Mouse (Mus musculus): Measurements from ENCODE around the gene Lrrc58.

Gene Lrrc58

DNA sequence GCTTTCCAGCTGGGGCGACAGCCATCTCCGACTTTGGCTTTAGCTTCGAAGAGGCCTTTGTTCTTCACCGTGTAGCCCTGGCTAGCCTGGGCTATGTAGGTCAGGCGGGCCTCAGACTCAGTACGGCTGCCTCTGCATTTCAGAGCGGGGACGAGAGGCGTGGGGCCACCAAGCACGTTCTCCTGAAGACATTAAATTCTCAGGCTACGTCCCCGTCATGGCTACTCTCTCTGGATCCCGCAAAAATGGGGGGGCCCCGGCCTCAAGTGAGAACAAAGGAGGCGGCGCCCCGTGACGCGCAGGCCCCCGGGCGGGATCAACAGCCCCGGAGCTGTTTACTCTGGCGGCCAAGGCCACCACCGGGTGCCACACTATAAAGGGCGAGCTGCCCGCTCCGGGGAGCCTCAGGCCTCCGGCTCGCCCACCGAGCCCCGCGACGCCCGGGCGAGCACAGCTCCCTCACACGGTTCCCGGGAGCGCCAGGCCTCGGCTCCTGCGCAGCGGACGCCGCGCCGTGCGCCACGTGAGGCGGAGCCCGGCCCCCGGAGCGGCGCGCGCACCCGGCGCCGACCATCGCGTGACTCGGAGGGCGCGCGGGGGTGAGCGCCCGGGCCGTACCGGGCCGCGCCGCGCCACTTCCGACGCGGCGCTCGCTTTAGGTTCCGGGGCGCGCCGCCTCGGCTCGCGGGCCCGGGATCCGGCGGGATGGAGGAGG, at the start of gene Lrrc58:
Gene Lrrc58 (plus strand): TSS at position 599 of the 715 bp plus-strand sequence.
- peak; percentile 75 to 77 for DNase-seq (ENCODE audit: low spot score in 2 of 2)

- no peak for DNase-seq (ENCODE audit: low spot score in 2 of 2)
These were observed 44.2 kb upstream of the Lrrc58 start for GRCm38 (mm10) chr16:37823949-37824348.

GRCm38 (mm10) chr16:37824778-37825505, 43.2 kb upstream of the Lrrc58 start:
- DNase-seq (ENCODE audit: low spot score in 2 of 2), result no peak

- DNase-seq (ENCODE audit: low spot score in 2 of 2), result no peak
These were observed 41.9 kb upstream of the Lrrc58 start for GRCm38 (mm10) chr16:37826286-37826685.

DNA sequence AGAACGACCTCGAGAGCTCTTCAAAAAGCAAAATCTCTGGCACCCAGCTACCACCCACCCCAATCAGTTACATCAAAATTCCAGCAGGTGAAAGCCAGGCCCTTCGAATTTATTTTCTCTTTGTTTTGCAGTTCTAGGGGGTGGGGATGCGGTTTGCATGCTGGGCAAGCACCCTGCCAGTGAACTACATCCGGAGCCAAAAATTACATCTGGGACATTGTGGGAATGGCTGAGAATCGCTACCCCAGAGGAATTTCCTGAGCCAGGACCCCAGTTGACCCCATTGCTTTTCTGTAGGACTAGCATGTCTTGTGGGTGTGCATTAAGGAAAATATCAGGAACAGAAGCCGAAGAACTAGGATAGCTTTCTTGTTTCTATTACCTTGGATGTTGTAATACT, 37.1 kb upstream of the Lrrc58 start:
- no peak for DNase-seq (ENCODE audit: low spot score in 2 of 2)

DNA sequence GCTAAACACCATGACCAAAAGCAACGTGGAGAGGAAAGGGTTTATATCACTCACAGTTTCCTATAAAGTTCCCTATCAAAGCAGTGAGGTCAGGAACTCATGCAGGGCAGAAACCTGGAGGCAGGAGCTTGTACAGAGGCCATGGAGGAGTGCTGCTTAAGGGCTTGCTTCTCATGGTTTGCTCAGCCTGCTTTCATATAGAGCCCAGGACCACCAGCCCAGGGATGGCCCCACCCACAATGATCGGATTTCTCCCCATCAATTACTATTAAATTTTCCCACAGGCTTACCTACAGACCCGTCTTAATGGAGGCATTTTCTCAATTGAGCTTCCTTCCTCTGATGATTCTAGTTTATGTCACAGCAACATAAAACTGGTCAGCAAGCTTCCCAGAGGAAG, 30.6 kb upstream of the Lrrc58 start:
- no peak for DNase-seq (ENCODE audit: low spot score in 2 of 2)

- no peak for DNase-seq (ENCODE audit: low spot score in 2 of 2)
These were observed 25.8 kb upstream of the Lrrc58 start for GRCm38 (mm10) chr16:37842439-37842838.

DNA sequence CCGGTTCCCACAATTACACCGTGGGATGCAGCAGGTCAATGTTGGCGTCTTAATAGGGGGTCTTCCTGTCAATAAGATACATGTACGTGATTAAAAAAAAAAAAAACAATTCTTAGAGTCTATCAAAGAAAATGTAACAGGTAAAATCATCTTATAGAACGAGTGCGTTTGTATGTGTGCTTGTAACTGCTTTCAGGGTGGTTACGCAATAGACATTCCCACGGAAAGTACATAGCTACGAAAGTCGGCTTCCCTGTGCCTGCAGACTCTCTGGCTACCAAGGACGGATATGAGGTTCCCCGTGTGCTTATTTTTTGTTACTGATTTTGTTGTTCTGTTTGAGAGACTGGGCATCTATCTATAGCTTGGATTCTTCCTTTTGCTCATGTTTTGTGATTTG, 24.4 kb upstream of the Lrrc58 start:
- DNase-seq (ENCODE audit: low spot score in 2 of 2), result no peak

- DNase-seq (ENCODE audit: low spot score in 2 of 2), result no peak
These were observed 22.8 kb upstream of the Lrrc58 start for GRCm38 (mm10) chr16:37845202-37845925.

DNA sequence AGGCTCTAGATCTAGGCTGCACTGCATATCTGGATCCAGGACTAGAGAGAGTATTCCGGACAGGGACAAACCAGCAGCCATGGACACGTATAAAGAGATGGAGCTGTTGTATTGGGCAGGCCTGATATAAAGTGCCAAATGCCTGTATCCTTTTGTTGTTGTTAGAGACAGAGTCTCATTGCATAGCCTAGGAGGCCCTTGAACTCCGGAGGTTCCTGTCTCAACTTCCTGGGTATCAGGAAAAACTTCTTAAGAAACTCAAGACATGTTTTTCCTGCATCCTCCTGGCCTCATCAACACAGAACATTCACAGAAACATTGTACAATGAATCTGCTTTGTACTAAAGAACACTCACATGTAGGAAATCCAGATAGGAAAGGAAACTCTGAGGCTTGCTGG, 21.1 kb upstream of the Lrrc58 start:
- DNase-seq (ENCODE audit: low spot score in 2 of 2), result no peak

DNA sequence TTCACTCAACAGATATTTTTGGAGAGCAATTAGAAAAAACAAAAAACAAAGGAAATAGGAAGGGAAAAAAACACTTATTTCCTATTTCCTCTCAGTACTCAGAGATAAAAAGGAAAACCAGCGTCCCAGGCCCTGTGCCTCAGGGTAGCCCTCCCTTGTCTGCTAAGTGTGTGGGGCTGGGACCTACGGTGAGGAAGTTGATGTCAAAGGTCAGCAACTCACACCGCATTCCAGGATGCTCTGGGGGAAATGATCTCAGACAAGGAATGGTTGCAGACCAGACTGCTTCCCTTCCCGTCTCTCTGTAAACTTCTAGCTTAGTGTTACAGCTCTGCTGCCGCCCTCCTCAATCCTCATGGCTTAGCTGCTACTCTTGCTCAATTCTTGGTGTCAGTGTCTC, 16.8 kb upstream of the Lrrc58 start:
- DNase-seq (ENCODE audit: low spot score in 2 of 2), result no peak

DNA sequence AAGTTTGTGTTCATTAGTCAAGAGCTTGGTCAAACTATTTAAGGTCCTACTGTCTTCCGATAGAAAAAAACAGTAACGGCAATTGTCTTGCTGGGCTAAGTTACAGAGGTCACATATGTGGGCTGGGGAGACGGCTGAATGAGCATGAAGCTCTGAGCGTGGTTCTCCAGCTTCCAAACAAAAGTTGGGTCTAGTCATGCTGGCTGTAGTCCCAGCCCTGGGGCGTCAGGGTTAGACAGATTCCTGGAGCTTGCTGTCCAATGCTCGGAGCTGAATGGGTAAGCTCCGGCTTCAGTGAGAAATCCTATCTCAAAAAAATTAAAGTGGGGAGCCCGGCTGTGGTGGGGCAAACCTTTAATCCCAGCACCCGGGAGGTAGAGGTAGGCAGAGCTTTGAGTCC, 14.9 kb upstream of the Lrrc58 start:
- no peak for DNase-seq (ENCODE audit: low spot score in 2 of 2)

GRCm38 (mm10) chr16:37854054-37854453, 14.1 kb upstream of the Lrrc58 start:
- DNase-seq (ENCODE audit: low spot score in 2 of 2), result no peak

DNA sequence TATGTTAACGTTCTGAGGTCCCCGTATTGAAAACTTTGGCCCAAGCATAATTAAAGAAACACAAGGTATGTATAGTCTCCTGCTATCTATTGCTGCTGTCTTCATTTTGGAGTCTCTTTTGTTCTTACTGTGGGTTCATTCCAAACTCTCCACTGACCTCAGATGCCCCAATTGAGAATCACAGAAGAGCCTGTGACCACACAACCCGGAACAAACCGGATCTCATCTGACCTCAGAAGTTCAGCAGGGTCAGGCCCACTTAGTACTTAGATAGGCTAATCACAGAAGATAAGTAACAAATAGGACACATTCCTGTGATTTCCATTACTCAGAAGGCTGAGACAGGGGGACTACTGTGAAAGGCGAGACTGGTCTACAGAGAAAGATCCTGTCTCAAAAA, 13.6 kb upstream of the Lrrc58 start:
- no peak for DNase-seq (ENCODE audit: low spot score in 2 of 2)

DNA sequence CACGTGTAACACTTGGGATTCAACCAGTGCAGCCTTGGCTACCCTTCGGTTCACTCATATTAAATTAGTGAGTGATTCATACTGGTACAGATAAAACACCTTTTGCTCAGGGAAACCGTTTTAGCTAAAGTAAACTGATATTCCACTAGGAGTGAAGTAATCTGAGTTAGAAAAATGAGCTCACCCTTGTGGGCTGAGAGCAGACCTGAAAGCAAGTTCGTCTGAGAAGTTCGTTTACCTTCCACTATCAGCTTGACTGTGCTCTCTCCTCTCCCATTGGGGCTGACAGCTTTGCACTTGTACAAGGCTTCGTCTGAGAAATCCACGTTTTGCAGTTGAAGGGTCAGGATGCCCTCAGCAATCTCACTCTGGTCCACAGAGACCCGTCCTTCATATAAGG, 12.6 kb upstream of the Lrrc58 start:
- no peak for DNase-seq (ENCODE audit: low spot score in 2 of 2)

DNA sequence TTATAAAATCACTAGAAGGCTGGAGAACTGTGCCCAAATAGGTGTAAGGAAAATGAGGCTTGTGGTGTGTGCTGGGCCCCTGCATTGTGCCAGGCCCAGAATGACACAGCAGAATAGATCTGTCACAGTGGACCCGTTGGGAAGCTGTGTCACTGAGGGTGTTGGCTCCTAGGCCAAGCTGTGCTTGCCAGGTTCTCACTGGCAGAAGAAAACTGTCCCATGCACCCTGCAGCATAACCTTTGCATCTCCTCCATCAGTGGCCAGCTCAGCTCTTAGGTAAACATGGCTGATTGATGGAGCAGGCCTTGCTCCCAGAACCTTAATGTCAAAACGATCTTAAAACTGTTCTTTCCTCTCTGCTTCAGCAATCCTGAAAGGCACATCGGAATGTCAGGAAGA, 11.9 kb upstream of the Lrrc58 start:
- DNase-seq (ENCODE audit: low spot score in 2 of 2), result no peak

- no peak for DNase-seq (ENCODE audit: low spot score in 2 of 2)
These were observed 10.7 kb upstream of the Lrrc58 start for GRCm38 (mm10) chr16:37857495-37857894.

DNA sequence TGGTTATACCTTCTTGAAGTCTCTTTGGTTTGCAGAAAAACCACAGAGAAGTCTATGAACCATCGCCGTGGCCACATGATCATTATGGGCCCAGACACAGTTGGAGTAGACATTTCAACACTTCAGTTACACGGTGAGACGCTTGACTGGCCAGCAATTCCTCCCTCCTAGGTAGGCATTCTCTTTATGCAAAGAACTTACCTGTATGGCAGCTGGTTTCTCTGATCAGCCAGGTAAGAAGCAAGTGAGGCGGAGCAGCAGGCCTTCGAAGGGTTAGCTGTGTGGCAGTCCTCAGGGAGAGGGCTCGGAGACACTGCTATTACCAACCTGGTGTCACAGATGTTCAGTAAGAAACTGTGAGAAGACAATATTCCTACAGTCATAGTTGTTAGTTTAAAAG, 8.0 kb upstream of the Lrrc58 start:
- no peak for DNase-seq (ENCODE audit: low spot score in 2 of 2)

DNA sequence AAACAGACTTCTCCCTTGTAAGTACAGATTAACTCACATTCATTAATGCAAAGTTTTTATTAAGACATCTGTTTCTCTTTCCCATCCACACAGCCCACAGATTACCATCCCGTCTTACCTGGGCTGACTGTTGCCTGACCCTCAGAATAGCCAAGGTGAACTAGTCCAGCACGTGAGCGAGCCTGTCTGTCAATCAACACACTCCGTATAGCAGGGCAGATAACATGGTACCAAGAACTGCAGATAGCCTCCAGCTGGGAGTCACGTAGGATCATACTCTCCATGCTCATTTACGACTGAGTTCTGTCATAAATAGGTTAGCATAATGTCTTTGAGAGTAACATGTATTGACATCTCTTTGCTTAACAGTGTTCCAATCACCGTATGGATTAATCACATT, 7.2 kb upstream of the Lrrc58 start, which contains the start of gene Gm36028:
Gene Gm36028 (minus strand): TSS at position 118 of the 400 bp plus-strand sequence.
- DNase-seq (ENCODE audit: low spot score in 2 of 2), result no peak

- DNase-seq (ENCODE audit: low spot score in 2 of 2), result no peak
These were observed 4.3 kb upstream of the Lrrc58 start for GRCm38 (mm10) chr16:37863876-37864275.

- no peak for DNase-seq (ENCODE audit: low spot score in 2 of 2)
These were observed 2.3 kb upstream of the Lrrc58 start for GRCm38 (mm10) chr16:37865841-37866240.

All from right cerebral cortex, postnatal 36 days (tissue).